Mouse (Mus musculus) liver, adult 10 weeks (tissue): ENCODE results near the gene Txndc12. TPM values are rescaled to one million over a fixed set of nuclear protein-coding genes. Genes with fewer than 3 reads are reported as not detected.

Source experiments
- polyA plus RNA-seq: library from polyadenylated mRNA; stranded (reverse); fragments of 350-450 nt; fragmentation: Illumina TruSeq; extraction: RNeasy Lipid Tissue Mini Kit (QIAGEN cat#74804); gene quantifications from one replicate; pipeline ENCODE4 v1.2.3, GENCODE M21; 2014; ENCODE audit warnings: low read depth, low replicate concordance

Gene Txndc12
- polyA plus RNA-seq = 35.4 TPM

GRCm38 (mm10) chr4:108834115-108834970, at the start of gene Txndc12:
Gene Txndc12 (plus strand): TSS chr4:108834601.

GRCm38 (mm10) chr4:108832916-108833827, 1.2 kb upstream of the Txndc12 start, which contains the start of gene Btf3l4:
Gene Btf3l4 (minus strand): TSS chr4:108833614.

GRCm38 (mm10) chr4:108847715-108848504, 13.5 kb downstream of the Txndc12 start, which contains the start of gene Kti12:
Gene Kti12 (plus strand): TSS chr4:108847785.

GRCm38 (mm10) chr4:108848505-108848848, 14.1 kb downstream of the Txndc12 start, which contains the start of gene A730015C16Rik:
Gene A730015C16Rik (minus strand): TSS chr4:108848619.

GRCm38 (mm10) chr4:108878963-108879822, 44.8 kb downstream of the Txndc12 start, which contains the start of gene Rab3b:
Gene Rab3b (plus strand): TSS chr4:108879063.

Other genes starting within 250 kb of the Txndc12 start
- 10.6 TPM for gene Cc2d1b, start 214.7 kb upstream of the Txndc12 start, polyA plus RNA-seq
- 0.21 TPM for gene 3110021N24Rik, start 115.0 kb upstream of the Txndc12 start, polyA plus RNA-seq
- gene Zfyve9, start 53.8 kb upstream of the Txndc12 start, polyA plus RNA-seq = 14.5 TPM
- gene Btf3l4, start 987 bp upstream of the Txndc12 start, polyA plus RNA-seq = 152 TPM
- 13.0 TPM for gene Kti12, start 13.2 kb downstream of the Txndc12 start, polyA plus RNA-seq
- gene A730015C16Rik, start 14.0 kb downstream of the Txndc12 start, polyA plus RNA-seq = not detected
- not detected for gene Rab3b, start 44.5 kb downstream of the Txndc12 start, polyA plus RNA-seq
- gene Nrd1, start 166.1 kb downstream of the Txndc12 start, polyA plus RNA-seq = 128 TPM